Mouse (Mus musculus) layer of hippocampus, postnatal 25 days (tissue): Measurements from ENCODE around the gene Tsg101. TPM values are rescaled to one million over a fixed set of nuclear protein-coding genes. Genes with fewer than 3 reads are reported as not detected.

Experiments
- DNase-seq, 2 experiments: peaks; one replicate each; pipeline ENCODE4 v3.0.0; 2022; ENCODE audit warnings: mixed read lengths in 2 of 2, low spot score in 1 of 2; ENCODE audit errors: extremely low spot score in 1 of 2
- total RNA-seq, 2 experiments: library from RNA; stranded (reverse); gene quantifications; 2 replicates each; pipeline ENCODE4 v1.2.3; 2021

Gene Tsg101
- total RNA-seq, 2 experiments from 2014 or later: 69.3 to 80.6 TPM

DNA sequence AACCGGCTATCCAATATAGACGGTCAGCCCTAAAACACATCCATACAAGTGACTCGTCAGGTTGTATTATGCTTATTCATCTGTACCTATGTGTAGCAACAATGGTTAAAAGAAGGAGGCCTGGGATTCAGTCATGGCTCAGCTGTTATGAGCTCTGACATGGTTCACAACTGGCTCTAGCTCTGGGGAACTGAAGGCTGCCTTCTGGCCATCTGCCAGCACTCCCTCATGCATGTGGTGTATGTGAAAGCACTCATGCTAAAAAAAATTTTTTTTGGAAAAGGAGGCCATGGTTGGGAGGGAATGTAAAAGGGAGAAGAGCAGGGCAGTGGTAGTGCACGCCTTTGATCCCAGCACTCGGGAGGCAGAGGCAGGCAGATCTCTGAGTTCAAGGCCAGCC, 39.9 kb downstream of the Tsg101 start:
- peak in 1 of 2 experiments; percentile 9 for DNase-seq

DNA sequence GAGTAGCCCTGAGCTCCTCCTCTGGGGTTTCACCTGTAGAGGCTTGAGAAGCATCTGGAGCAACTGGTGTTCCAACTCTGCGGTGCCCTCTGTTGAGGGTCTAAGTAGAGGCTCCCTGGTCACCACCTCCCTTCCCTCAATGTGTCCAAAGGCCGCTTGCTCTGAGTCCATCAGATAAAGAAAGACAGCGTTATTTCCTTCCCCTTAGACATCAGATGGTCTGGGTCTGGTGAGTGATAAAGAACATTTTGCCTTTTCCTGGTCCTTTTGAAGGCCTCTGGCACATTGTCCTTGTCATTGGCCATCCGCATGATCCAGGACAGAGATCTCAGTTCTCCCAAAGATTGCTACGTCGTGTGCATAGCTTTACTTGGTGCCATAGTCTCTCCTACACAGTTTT, 42.5 kb downstream of the Tsg101 start:
- no peak for DNase-seq

DNA sequence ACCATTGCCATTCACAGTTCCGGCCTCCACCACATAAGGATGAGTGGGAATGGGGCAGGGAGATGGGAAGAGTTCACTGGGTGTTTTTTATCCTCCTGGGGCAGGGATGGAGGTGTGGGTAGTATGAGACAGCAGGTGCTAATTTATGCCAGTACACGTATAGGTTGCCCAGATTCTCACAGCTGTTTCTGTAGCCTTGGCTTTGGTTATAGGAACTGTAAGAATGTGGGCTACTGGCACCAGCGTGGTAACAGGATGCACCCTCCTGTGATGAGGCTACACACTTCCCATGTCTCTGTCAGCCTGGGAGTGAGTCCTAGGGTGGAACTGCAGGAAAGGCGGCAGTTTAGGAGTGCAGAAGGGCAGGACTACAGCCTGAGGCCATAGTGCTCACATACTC, 42.9 kb downstream of the Tsg101 start:
- no peak for DNase-seq

DNA sequence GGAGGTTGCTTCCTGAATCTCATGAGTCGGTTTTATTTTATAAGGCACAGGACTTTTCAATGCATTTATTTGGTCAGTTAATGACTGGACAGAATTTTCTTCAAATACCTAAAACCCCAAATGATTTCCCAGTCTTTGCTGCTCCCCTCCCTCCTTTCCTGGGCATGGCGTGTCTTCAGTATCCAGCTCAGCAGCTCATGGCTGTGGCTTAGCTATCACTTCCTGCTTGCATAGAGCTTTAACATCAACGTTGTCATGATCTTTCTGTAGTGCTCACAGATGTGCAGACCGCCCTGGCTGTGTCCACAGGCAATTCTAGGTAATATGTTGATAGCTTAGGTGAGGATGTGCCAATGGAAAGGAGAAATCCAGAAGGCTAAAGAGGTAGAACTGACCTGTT, 47.8 kb downstream of the Tsg101 start:
- no peak for DNase-seq

DNA sequence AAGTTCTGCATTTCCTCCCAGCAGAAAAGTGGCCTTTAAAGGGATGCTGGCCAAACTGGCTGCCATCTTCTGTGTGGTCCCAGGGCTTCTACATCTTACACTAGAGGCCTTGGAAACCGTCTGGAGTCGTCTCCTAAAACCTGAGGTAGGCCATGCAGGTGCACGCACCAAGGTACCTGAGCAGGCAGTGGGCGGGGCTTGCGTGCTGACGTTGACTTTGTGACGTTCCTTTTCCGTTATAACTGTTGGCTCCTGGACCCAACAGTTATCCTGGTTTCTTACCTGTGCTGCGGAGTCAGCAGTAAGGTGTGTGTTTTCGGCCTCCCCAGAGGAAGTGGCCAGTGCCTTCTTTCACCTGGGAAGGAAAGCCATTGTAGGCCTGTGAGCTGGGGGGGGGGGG, 58.8 kb downstream of the Tsg101 start, which contains the start of gene Ldhc:
Gene Ldhc (plus strand): TSS at position 208 of the 400 bp plus-strand sequence.
- no peak for DNase-seq

DNA sequence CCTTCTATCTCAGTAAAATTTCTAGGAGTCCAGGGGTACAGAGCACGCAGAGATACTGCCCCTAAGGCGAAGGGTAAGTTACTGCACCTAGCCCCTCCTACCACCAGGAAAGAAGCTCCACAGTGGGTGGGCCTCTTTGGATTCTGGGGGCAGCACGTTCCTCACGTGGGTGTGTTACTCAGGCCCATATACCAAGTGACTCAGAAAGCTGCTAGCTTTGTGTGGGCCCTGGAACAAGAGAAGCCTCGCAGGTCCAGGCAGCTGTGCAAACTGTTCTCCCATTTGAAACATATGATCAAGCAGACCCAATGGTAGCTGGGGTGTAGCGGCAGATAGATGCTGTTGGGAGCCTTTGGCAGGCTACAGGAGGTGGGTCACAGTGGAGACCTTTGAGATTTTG, 60.7 kb downstream of the Tsg101 start:
- no peak for DNase-seq

DNA sequence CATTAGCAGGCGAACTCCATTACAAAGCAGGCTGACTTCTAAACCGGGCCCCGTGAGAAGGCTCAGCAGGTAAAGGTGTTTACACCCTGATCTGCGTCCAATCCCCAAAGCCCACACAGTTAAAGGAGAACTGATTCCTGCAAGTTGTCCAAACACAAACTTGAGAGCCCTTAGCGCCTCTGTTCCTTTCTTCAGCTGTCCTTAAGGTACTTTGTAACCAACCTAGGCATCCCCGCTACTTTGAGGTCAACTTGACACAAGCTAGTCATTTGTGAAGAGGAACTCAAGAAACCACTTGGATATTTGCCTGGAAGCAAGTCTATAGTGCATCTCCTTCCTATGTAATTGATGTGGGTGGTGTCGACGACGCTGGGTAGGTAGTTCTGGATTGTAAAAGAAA, 62.3 kb downstream of the Tsg101 start:
- DNase-seq: no peak

DNA sequence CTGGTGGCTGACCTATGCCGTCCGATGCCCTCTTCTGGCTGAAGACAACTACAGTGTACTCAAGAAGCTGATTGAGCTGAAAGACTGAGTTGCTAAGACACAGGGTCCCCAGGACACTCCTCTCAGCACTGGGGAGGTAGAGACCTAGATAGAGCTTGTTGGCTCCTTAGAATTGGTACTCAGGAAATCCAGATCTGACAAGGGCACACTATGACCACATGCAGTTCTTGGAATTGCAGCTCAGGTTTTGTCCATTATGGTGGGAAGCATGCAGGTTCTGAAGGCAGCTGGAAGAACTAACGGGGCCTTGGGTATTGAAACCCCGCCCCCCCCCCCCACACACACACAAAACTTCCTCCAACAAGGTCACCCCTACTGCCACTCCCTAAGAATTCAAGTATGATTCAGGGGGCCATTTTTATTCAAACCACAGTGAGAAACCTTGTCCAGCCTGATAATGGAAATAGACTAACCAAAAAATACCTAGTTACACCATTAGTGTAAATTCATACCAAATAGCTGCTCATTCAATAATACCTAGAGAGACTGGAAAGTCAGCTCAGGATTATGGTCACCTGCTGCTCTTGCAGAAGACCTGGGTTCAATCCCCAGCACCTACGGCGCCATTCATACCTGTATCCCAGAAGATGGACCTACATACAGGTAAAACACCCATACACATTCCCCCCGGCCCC, 63.8 kb downstream of the Tsg101 start:
- no peak for DNase-seq

DNA sequence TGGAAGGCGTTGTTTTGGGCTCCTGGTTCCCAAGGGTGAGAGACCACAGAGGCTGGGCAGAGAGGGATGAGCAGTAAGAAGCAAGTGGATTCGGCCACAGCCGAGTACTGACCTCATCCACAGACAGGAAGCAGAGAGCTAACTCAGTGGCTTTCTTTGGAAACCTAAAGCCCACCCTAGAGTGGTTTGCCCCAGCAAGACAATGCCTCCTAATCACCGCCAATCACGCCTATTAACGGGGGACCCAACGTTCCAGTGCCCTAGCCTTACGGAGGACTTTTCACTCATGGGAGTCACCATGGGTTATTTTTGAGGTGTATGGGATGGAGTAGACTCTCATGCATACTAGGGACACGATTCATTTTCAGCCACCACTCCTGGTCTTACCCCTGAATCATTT, 66.4 kb downstream of the Tsg101 start:
- no peak for DNase-seq

DNA sequence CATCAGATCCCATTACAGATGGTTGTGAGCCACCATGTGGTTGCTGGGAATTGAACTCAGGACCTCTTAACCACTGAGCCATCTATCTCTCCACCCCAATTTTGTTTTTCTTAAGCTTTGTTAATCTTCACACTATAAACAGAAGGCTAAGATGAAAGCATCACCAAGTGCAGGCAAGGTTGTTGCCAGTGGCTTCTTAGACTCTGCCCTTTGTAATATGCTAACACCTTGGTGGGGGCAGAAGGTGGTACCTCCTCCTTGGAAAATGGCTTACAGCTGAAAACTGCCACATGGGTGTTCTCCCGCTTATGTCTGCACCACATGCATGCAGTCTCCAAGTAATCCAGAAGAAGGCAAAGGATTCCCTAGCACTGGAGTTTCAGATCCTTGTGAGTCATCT, 67.1 kb downstream of the Tsg101 start:
- DNase-seq: no peak

DNA sequence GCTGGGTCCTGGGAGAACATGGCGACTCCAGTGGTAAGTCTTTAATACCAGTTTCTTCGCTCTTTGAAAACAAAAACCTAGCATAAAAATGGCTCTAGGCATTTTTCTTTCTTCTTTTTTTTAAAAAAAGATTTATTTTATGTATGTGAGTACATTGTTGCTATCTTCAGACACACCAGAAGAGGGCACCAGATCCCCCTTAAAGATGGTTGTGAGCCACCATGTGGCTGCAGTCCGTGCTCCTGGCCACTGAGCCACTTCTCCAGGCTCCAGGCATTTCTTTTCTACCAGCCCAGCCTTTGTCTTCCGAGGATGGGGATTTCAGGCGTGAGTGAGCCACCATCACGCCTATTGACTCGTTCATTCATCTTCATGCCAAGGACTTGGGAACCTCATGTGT, 68.7 kb downstream of the Tsg101 start:
- DNase-seq: no peak

DNA sequence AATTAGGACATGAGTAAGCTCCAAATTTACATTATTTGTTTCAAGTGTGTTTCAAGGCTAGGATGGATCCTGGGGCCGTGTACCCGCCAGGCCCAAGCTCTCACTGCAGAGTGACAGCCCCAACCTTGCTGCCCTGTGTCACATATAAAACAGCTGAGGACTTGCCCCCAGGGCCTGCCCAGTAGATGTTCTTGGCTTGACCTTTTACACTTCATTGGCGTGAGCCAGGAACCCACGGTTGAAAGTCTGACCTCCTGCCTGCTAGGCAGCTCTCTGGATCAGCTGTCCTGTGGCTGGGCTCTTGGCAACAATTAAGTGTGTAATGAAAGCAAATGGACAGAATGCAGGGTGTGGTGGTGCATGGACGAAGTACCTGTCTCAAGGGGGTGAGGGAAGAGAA, 70.5 kb downstream of the Tsg101 start:
- DNase-seq: no peak

DNA sequence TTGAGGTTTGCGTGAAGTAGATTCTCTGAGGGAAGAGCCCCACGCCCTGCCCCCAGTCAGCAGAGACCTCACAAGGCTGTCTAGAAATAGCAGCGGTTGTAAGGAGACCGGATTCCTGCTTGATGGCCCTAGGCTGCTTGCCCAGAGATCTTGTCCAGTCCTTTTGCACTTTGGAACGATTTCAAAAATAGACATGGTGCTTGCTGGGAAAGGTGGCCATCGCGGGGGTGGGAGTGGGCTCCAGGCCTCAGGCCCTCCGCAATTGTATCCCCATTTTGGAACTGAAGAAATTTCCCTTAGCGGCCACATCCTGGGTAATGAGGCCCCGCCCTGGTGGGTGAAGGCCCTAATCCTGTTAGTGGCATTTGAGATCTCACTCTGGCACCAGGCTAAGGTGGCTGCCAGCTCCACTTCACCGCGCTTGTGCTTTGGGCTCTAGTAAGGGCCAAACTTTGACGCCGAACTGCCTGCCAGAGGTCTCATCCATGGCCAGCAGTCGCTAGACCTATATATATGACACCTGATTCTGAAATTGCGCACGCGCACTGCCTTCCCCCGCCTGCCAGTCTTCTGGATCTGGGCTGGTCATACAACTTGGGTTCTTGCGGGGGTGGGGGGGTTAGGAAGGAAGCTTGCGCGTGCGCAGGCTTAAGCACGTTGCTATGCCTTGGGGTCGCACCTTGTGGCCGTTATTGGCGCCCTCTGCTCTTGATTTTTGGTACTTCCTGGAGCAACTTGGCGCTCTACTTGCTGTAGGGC, 73.1 kb downstream of the Tsg101 start:
- DNase-seq: peak; percentile 31 to 32

DNA sequence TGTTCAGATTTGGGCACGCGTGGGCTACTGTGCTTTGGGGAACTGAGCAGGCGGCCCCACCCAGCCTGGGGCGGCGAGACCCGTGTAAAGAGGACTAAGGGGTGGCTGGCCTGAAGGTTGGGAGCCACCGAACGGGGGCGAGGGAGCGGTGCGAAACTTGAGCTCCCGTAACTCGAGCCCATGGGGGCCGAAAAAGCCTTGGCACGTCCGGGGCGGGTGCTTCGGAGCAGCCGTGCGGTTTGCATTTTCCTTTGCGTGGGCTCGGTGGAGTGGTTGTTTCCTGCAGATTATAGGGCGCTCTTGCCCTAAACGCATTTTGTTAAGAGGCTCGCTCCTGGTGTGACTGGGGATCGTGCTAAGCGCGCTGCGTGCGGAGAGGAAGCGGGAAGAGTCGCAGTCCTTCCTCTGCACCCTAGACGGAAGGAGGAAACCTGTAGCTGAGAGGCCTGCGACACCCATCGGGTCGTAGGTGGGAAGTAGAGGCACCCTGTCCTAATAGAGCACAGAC, 73.7 kb downstream of the Tsg101 start:
- peak; percentile 27 to 31 for DNase-seq

DNA sequence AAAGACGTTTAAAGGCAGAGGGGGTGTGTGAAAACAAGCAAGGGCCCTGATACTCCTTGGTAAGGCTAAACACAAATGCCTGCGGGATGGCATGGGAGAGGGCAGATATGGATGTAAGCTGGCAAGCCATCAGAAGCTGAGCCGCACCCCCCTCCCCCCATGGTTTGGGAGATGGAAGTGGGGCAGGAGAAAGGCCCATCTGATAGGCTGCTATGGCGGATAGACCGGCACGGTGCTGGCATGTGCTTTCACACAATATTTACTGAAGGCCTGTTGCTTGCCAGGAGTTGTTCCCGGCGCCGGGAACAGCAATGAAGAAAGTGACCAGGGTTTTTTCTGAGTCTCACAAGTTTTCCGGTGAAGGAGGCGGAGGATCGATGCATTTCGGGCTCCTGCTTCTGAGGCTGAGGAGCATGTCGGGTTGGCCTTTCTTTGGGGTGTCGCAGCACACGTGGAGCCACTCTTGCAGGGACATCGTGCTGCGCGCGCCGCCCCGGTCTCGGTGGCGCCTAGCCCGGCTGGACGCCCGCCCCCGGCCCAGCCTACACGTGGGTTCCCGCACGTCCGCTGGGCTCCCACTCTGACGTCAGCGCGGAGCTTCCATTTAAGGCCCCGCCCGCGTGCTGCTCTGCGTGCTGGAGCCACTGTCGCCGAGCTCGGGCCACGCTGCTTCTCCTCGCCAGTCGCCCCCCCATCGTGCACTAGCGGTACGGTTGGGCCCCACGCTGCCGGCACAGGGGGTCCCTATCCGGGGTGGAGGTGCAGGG, 74.4 kb downstream of the Tsg101 start:
- peak; percentile 92 to 93 for DNase-seq

DNA sequence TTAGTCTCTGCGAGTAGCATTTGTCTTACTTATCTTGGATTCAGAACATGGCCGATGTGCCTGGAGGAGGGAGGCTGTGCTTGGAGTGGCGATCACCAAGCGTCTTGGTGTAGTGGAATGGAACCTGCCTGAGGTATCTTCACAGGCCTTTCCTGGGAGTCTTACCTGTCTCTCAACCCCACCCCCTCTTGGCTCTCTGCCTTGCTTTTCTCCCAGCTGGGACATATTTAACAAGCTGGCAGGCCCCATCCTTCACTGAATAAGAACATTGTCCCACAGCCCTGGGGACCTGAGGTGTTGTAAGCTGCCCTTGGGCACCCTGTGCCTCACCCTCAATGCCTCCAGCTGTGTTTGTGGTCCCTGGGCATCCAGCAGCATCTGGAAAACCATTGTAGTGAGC, 76.2 kb downstream of the Tsg101 start:
- no peak for DNase-seq

DNA sequence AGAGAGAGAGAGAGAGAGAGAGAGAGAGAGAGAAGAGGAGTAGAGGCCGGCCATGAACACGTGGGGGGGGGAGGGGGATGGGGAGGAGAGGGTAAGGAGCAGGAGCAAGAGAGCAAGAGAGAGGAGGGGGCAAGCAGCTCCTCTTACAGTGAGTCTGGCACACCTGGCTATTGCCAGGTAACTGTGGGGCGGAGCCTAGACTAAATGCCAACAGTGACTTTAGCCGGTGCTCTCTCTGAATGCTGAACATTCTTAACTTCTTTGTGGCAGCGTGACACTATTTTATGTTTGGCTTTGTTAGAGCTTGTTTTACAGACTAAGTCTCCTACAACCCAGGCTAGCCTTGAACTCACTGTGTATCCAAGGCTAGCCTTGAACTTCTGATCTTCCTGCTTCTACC, 77.5 kb downstream of the Tsg101 start:
- DNase-seq: no peak

DNA sequence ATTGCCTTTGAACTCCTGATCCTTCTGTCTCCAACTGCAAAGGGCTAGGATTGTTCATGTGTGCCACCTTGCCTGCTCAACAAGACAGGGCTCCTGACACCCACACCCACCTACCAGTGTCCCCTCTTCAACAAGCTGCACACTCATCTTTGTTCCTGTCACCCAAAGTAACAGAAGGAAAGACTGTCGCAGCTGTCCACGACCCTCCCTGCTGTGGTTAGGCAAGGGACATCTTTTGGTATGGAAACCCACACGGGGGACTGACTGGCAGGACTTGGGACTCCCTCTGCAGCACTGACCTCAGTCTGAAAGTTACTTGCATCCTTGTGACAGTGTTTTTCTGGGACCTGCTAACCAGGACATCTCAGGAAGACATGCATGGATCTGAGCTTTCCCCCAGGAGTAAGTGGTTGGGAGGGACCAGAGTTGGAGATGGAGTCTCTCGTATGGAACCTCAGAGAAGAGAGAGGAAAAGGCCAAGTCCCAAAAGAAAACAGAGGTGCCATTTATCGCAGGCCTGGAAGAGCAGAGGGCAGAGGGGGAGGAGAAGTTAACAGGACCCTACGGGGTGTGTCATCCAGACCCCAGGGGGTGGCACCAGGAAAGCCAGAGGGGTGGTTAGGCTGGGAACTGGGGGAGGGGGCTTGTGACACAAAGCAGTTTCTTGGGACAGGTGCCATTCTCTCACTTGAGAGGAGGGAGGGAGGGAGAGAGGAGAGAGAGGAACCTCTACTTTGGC, 78.8 kb downstream of the Tsg101 start, which contains the start of gene Ldha:
Gene Ldha (plus strand): TSS at position 689 of the 739 bp plus-strand sequence.
- no peak for DNase-seq

DNA sequence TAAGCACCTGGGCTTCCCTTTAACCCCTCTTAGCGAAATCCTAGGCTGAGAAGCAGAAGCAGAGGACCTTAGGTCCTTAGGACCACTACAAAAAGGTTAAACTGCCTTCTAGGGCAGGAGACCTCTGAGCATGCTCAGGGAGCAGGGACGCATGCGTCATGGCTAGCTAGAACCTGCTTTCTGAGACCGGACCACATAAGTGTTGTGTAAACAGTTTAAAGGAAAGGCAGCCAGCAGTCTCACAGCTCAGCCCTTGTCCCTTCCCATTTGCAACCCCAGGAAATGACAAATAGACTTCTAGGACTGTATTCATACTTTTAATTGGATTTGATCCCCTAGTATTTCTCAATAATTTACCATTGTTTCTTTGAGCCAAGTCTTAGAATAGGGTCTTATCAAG, 79.4 kb downstream of the Tsg101 start:
- DNase-seq: no peak

DNA sequence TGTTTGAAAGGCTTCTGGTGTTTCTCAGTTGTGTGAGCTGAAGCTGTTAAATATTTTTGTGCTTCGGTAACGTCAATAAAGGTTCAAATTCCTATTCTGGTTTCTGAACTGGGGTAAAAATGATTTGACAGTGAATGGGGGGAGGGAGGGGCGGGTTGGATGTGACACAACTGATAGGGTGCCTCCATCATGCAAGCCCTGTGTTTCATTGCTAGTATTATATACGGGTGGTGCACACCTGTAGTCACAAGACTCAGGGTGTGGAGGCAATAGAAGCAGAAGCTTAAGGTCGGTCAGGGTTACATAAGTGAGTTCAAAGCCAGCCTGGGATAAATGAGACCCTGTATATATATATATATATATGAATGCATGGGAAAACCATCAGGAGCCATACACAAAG, 79.9 kb downstream of the Tsg101 start:
- DNase-seq: no peak
